Mouse (Mus musculus) urinary bladder, postnatal 36 days (tissue): ENCODE measurements at regions not wholly inside any gene's neighbourhood (a gene's known extent, or its start where the extent isn't known, plus 50 kb on each side); places are given as distances from the start of the nearest gene placed in this dataset.
"Not testable (repeated sequence)": the region's sequence is repeated elsewhere in the genome, so short reads cannot be mapped to it uniquely, and the experiment has no call there.

Experiments used
- DNase-seq, 2 experiments: peaks; one replicate each; pipeline ENCODE4 v3.0.0; 2022; ENCODE audit warnings: low spot score in 2 of 2, mixed read lengths in 1 of 2

DNA sequence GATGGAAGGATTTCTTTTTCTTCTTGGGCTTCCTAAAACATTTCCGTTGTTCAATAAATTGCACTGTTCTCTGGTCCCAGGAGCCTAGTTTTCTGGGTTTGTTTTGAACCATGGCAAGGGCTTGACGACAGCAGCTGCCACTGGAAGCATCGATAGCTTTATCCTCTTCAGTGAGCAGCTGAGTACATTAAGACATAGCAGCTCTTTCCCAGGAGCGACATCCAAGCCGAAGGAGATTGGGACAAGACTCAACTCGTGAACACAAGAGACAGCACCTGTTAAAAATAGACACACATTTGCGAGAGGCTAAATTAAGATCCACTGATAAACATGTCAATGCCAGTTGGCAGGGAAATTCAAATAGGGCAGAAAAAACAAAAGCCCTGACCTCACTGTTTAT, 194.7 kb upstream of the Rhobtb1 start:
- DNase-seq = no peak

DNA sequence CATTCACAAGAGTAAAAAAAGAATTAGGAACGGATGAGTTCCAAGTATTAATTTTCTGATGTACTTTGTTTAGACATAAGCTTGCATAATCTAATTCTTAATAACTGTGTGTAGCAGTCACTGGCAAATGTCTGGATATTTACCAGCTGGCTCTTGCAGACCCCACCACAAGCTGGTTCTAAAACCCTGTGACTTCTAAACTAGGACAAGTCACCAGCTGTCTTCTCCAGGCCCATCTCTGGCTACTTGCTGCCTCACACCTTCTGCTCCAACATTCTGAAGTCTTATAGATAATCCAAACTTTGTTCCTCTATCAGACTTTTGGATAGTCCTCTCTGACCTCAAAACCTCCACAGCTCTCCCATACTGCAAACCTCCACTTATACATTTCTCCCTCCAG, 189.9 kb upstream of the Rhobtb1 start:
- DNase-seq = no peak

GRCm38 (mm10) chr10:68963090-68963489, 188.1 kb upstream of the Rhobtb1 start:
- DNase-seq = no peak

- DNase-seq = no peak
Observed at GRCm38 (mm10) chr10:68965271-68965670, 186.0 kb upstream of the Rhobtb1 start.

DNA sequence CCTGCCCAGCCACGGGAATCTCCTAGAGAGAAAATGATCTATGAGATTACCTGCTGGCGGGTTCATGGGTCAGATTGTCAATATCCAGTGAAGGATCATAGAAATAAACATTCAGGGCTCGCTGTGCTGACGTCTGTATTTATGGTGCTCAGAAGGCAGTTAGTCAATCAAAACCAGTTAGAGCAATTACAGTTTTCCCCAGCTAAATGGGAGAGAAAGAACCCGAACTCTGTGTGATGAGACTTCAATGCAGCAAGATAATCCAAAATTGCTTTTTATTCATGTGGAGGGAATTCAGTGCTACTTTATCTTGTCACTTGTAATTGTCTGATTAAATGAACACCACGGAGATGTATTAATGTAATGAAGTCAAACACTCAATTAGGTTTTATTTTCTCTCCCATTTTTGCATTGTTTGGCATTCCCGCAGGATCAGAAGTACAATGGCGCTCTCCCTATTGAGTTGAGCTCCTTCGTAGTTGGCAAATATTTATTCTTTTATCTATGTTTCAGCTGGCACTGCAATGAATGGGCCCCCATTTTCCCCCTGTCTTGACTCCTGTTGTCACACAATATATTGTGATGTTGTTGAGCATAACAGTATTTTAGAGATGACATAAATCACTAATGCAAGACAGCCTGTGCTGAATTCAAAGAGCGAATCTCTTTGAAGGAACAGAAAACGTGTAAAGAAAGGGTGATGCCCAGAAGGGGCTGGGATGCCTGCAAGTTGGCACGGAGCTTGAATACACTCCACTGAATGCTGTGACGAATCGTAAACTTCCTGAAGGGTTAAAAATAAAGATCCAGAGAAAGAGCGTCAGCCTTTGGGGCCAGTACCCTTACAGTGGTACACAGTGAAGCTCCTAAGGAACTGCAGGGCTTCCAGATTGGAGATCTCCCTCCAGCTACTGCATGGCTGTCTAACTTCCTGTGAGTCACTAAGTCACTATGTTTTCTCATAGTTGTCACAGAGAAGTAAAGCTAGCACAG, 183.0 kb upstream of the Rhobtb1 start:
- DNase-seq = no peak

- DNase-seq = peak; percentile 20 to 39
Observed at GRCm38 (mm10) chr10:68970521-68970920, 180.7 kb upstream of the Rhobtb1 start.

- no peak for DNase-seq
Observed at GRCm38 (mm10) chr10:68974771-68975170, 176.5 kb upstream of the Rhobtb1 start.

DNA sequence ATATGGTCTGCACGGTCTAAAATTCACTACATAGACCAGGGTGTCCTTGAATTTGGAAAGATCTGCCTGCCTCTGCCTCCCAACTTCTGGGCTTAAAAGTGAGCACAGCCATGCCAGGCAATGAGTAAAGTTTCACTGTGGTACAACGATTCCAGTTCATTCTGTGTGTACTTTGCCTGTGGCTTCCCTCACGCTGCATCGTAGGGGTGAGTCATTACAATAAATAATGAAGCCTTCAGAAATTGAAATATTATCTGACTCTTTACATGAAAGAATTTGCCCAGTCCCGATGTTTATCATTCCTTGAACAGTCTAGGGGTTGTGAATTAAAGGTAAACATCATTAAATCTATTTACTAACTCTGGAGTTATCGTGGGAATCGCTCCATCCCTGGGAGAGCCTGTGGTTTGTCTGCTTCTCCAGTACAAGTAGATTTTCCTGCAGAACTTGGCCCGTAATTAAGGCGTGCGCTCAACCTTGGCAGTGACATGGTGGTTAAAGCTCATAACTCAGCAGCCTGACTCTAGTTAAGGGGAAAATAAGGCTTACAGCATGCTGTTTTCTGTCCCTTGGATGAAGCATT, 174.7 kb upstream of the Rhobtb1 start:
- peak; percentile 47 to 63 for DNase-seq

- DNase-seq = no peak
Observed at GRCm38 (mm10) chr10:68978115-68978514, 173.1 kb upstream of the Rhobtb1 start.

DNA sequence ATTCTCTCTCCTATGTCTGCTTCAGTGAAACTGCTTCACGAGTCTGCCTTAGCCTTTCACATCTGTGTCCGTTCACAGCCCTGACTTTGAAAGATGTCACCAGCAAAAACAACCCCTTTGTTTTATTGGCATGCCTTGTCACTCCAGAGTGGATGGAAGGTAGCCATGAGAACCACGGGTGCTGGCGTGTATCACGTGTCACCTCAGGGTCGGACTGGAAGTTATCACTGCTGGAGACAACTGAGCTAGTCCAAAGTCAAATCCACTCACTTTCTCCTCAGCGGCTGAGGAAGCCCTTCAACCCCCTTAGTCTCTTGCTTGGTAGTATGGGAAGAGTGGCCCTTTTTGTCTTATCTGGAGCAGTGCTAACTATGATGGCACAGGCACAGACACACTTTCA, 171.3 kb upstream of the Rhobtb1 start:
- no peak for DNase-seq

DNA sequence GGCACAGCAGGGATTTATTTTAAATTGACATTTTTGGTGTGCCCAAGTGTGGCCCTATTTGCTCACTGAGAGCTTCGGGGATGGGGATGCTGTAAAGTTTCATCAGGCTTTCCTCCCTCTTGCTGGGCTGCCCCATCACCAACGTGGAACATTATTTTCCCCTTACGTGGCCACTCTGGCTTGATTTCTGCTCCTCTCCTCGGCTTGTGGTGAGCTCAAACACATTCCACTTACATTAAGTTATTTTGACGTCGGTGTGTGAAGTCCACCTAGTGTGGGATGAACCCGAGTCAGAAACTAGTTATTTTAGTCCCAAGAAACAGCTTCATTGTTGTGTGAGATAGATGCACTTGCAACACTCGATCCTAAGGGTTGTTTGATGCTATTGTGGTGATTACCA, 168.9 kb upstream of the Rhobtb1 start:
- DNase-seq = no peak

DNA sequence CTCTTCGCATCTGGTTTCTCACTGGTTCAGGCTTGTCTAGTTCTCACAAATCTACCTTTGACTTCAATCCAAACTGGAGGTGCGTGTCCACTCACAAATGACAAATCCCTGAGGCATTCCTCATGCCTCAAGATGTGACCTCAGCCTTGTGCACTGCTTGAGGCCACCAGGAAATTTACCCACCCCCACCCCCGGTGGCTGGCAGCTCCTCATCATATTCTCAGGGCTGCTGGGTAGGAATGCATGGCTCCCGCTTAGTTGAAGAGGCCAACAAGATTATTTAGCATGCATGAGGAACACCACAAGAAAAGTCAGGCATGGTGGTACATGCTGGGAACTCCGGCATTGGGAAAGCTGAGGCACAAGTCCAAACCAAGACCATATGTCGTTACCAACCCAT, 160.7 kb upstream of the Rhobtb1 start:
- peak in 1 of 2 experiments; percentile 1 for DNase-seq

GRCm38 (mm10) chr10:68999610-69000009, 151.6 kb upstream of the Rhobtb1 start:
- DNase-seq = no peak

DNA sequence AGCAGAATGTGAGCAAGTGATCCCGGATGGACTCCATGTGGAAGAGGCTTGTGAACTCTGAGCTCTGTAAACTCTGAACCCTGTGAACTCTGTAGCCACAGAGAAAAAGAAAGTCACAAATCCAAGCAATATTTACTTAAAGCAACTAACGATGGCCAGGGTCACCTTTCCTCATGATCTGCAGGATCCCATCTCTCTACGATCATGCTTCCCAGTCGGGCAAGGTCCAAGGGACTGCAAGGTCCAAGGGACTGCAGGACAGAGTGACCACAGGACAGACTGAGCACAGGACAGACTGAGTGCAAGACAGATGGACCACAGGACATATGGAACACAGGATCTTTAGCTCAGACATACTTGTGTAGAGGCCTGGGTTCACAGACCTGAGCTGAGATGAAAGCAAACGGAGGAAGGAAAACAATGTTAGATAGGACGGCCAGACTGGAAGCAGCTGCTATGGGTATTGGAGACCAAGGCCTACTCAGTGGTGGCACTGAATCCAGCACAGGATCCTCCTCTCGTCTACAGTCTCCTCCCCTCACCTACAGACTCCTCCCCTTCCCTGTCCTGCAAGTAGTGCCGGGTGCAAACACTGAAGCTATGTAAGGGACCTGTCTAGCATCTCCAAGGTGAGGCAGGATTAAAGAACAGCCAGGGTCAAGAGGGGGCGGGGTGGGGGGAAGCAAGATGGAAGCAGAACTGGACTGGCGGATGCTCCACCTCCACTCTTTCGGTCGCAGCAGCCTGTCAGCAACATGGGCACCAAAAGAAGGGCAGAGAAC, 149.4 kb upstream of the Rhobtb1 start:
- DNase-seq = no peak

- DNase-seq = peak; percentile 82
Observed at GRCm38 (mm10) chr10:69005199-69005872, 145.9 kb upstream of the Rhobtb1 start.

DNA sequence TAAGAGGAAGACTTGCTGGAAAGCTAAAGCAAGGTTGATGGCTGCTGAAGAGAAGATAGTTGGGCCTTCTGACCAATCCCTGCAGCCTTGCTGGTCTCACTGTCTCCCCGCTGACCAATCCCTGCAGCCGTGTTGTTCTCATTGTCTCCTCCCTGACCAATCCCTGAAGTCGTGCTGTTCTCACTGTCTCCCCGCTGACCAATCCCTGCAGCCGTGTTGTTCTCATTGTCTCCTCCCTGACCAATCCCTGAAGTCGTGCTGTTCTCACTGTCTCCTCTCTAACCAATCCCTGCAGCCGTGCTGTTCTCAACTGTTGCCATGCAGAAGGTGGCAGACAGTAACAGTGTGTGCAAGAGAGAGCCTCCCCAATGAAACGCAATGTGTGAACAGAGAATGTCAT, 142.6 kb upstream of the Rhobtb1 start:
- DNase-seq = not testable (repeated sequence)

- DNase-seq = no peak
Observed at GRCm38 (mm10) chr10:69020811-69021743, 130.2 kb upstream of the Rhobtb1 start.

DNA sequence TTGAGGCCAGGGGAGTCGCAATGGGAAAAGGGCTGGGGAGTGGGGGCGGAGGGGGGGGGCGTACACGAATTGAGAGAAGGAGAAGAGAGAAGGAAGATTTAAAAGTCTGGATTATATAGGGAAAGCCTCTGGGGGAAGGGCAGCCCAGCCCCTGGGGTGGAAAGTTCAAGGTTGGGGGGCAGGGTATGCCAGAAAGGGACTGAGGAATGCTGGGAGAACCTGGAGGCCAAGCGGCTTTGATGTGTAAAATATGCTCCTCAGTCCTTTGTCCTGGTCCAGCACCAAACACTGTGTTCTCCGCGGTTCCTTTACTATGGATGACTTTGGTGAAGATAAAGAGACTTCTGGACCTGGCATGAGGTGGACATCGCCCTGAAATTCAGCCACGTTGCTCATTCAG, 117.8 kb upstream of the Rhobtb1 start:
- no peak for DNase-seq

GRCm38 (mm10) chr10:69034390-69035120, 116.7 kb upstream of the Rhobtb1 start:
- DNase-seq = no peak

DNA sequence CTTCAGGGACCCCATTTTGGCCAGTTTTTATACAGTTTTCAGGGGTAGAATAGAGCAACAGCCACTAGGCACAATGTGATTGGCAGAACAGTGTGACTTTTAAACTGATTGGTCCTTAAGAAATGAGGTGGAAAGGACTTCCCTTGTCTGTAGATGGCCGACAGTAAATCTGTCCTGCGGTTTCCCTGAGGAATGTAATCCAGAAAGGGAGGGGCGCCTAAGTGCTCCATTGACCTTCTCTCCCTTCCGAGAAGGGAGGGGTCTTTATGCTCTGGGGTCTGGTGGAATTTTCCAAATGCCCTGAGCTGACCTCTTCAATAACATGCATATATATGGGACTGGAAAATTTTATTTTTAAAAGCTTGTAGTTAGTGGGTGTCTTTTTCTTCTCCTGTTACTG, 115.7 kb upstream of the Rhobtb1 start:
- not testable (repeated sequence) for DNase-seq
